Mouse (Mus musculus) embryonic facial prominence, embryonic 15.5 days (tissue): ENCODE results near the gene Olfr890. TPM values are rescaled to one million over a fixed set of nuclear protein-coding genes. Genes with fewer than 3 reads are reported as not detected.
"Not testable (repeated sequence)": the region's sequence is repeated elsewhere in the genome, so short reads cannot be mapped to it uniquely, and the experiment has no call there.

Experiments
- ATAC-seq: fragments of 200-750 bp; cut with Nextera tagmentation; 2 replicates; pipeline ENCODE4 v1.8.0; 2017; ENCODE audit warnings: low read depth, moderate TSS enrichment; ENCODE audit not compliant: insufficient number of reproducible peaks, low FRiP score, low TSS enrichment
- H3K27ac ChIP-seq: fragments of 300-500 bp; sonication (generic); replicated peaks from 2 replicates; pipeline ENCODE4 v1.5.1; 2015; ENCODE audit warnings: mild to moderate bottlenecking, inconsistent platforms
- H3K27me3 ChIP-seq: fragments of 300-500 bp; sonication (generic); 2 replicates; pipeline ENCODE4 v1.6.1; 2015; ENCODE audit warnings: inconsistent platforms
- H3K36me3 ChIP-seq: fragments of 300-500 bp; sonication (generic); 2 replicates; pipeline ENCODE4 v1.6.1; 2015; ENCODE audit warnings: mild to moderate bottlenecking, inconsistent platforms
- H3K4me1 ChIP-seq: fragments of 300-500 bp; sonication (generic); 2 replicates; pipeline ENCODE4 v1.6.1; 2015; ENCODE audit warnings: inconsistent platforms
- H3K4me2 ChIP-seq: fragments of 300-500 bp; sonication (generic); replicated peaks from 2 replicates; pipeline ENCODE4 v1.6.1; 2015; ENCODE audit warnings: mild to moderate bottlenecking, inconsistent platforms
- H3K4me3 ChIP-seq: fragments of 300-500 bp; sonication (generic); replicated peaks from 2 replicates; pipeline ENCODE4 v1.5.1; 2015; ENCODE audit warnings: mild to moderate bottlenecking, inconsistent platforms
- H3K9ac ChIP-seq: fragments of 300-500 bp; sonication (generic); 2 replicates; pipeline ENCODE4 v1.6.1; 2015; ENCODE audit warnings: inconsistent platforms
- H3K9me3 ChIP-seq: fragments of 300-500 bp; sonication (generic); replicated peaks from 2 replicates; pipeline ENCODE4 v1.6.1; 2016; ENCODE audit warnings: inconsistent platforms
- WGBS: fragments of 180-500 bp; shearing (Covaris S2); methylation state at CpG from one replicate; pipeline ENCODE4 v1.1.7; 2015; 5-methylcytosine and 5-hydroxymethylcytosine counted together
- polyA plus RNA-seq: library from polyadenylated mRNA; unstranded; fragments of >200 nt; fragmentation: Nextera tagmentation; extraction: Ambion mirVana; gene quantifications from 2 replicates; pipeline ENCODE4 v1.2.1, GENCODE M21; 2015

The Olfr890 gene
- 0.05 TPM in 1 of 2 replicates, not detected in the other for polyA plus RNA-seq

GRCm38 (mm10) chr9:38142217-38142616, at the start of gene Olfr890:
Gene Olfr890 (plus strand): TSS chr9:38142517.
- Histone ChIP-seq H3K4me3 (no peak within 1 kb of the TSS), H3K9ac (no peak within 1 kb of the TSS), H3K27me3 (no peaks in the 10 kb centered on the region), H3K9me3 (no peaks in the 10 kb centered on the region), H3K27ac (no peak within 1 kb of the TSS), H3K4me1 (no peaks in the 10 kb centered on the region), H3K4me2 (no peak within 1 kb of the TSS), H3K36me3 (no peaks in the 10 kb centered on the region)
- ATAC-seq: no peak

- Histone ChIP-seq H3K9me3 (no peaks in the 10 kb centered on the region), H3K4me3 (no peak within 1 kb of the TSS), H3K4me2 (no peak within 1 kb of the TSS), H3K36me3 (no peaks in the 10 kb centered on the region), H3K27me3 (no peaks in the 10 kb centered on the region), H3K4me1 (no peaks in the 10 kb centered on the region), H3K9ac (no peak within 1 kb of the TSS), H3K27ac (no peak within 1 kb of the TSS)
- no peak for ATAC-seq
- 78% methylated on average over 1 of the region's 1 CpGs for whole genome bisulfite sequencing
These were observed 34.5 kb upstream of the Olfr890 start, which contains the start of gene Olfr888 for GRCm38 (mm10) chr9:38107828-38108227. Gene Olfr888 (plus strand): TSS chr9:38108128.

- no peak for ATAC-seq
- Histone ChIP-seq H3K4me2 (no peak within 1 kb of the TSS), H3K4me1 (no peaks in the 10 kb centered on the region), H3K9ac (no peak within 1 kb of the TSS), H3K9me3 (no peaks in the 10 kb centered on the region), H3K27ac (no peak within 1 kb of the TSS), H3K4me3 (no peak within 1 kb of the TSS), H3K27me3 (no peaks in the 10 kb centered on the region), H3K36me3 (no peaks in the 10 kb centered on the region)
These were observed 27.4 kb upstream of the Olfr890 start, which contains the start of gene Olfr889 for GRCm38 (mm10) chr9:38114898-38115297. Gene Olfr889 (plus strand): TSS chr9:38115198.

- not testable (repeated sequence) for H3K9ac ChIP-seq, H3K27me3 ChIP-seq, H3K4me2 ChIP-seq, H3K27ac ChIP-seq, H3K4me1 ChIP-seq, H3K36me3 ChIP-seq, H3K4me3 ChIP-seq, H3K9me3 ChIP-seq, ATAC-seq
- 47% methylated on average over 2 of the region's 2 CpGs for WGBS
These were observed 26.0 kb downstream of the Olfr890 start for GRCm38 (mm10) chr9:38168341-38168740.

- no peak within 1 kb of the TSS for H3K4me3 ChIP-seq
- no peaks in the 10 kb centered on the region for H3K27me3 ChIP-seq
- WGBS: 71% methylated on average over 1 of the region's 1 CpGs
- no peak within 1 kb of the TSS for H3K4me2 ChIP-seq
- H3K36me3 ChIP-seq: no peaks in the 10 kb centered on the region
- no peak within 1 kb of the TSS for H3K9ac ChIP-seq
- H3K9me3 ChIP-seq: no peaks in the 10 kb centered on the region
- H3K4me1 ChIP-seq: no peaks in the 10 kb centered on the region
- no peak within 1 kb of the TSS for H3K27ac ChIP-seq
- ATAC-seq: no peak
These were observed 38.4 kb downstream of the Olfr890 start, which contains the start of gene Olfr891 for GRCm38 (mm10) chr9:38180721-38181120. Gene Olfr891 (minus strand): TSS chr9:38180821.

Other genes starting within 250 kb of the Olfr890 start
- 0.16 and 0.19 TPM in 2 replicates for gene Olfr145, start 245.8 kb upstream of the Olfr890 start, polyA plus RNA-seq
- gene Olfr878, start 224.7 kb upstream of the Olfr890 start, polyA plus RNA-seq: 0.09 and 0.35 TPM in 2 replicates
- 0.11 TPM in 1 of 2 replicates, not detected in the other for gene Olfr881, start 150.7 kb upstream of the Olfr890 start, polyA plus RNA-seq
- not detected in 2 replicates for gene Olfr883, start 116.7 kb upstream of the Olfr890 start, polyA plus RNA-seq
- gene Olfr884, start 96.0 kb upstream of the Olfr890 start, polyA plus RNA-seq: 0.33 TPM in 1 of 2 replicates, not detected in the other
- gene Olfr885, start 81.2 kb upstream of the Olfr890 start, polyA plus RNA-seq: 0.23 TPM in 1 of 2 replicates, not detected in the other
- gene Olfr887, start 58.4 kb upstream of the Olfr890 start, polyA plus RNA-seq: not detected in 2 replicates
- not detected in 2 replicates for gene Olfr888, start 34.4 kb upstream of the Olfr890 start, polyA plus RNA-seq
- 0.12 TPM in 2 replicates for gene Olfr889, start 27.3 kb upstream of the Olfr890 start, polyA plus RNA-seq
- gene Olfr891, start 38.3 kb downstream of the Olfr890 start, polyA plus RNA-seq: not detected in 2 replicates
- 0.16 TPM in 1 of 2 replicates, not detected in the other for gene Olfr893, start 65.8 kb downstream of the Olfr890 start, polyA plus RNA-seq
- not detected in 2 replicates for gene Olfr894, start 75.5 kb downstream of the Olfr890 start, polyA plus RNA-seq
- gene Olfr143, start 110.3 kb downstream of the Olfr890 start, polyA plus RNA-seq: not detected in 2 replicates
- gene Olfr895, start 125.3 kb downstream of the Olfr890 start, polyA plus RNA-seq: not detected in 2 replicates
- not detected in 2 replicates for gene Olfr896-ps1, start 148.6 kb downstream of the Olfr890 start, polyA plus RNA-seq
- 0.20 TPM in 1 of 2 replicates, not detected in the other for gene Olfr25, start 186.5 kb downstream of the Olfr890 start, polyA plus RNA-seq
- not detected in 2 replicates for gene Olfr898, start 205.9 kb downstream of the Olfr890 start, polyA plus RNA-seq
- gene Olfr250, start 224.4 kb downstream of the Olfr890 start, polyA plus RNA-seq: 0.11 and 0.20 TPM in 2 replicates
- gene Olfr251, start 234.6 kb downstream of the Olfr890 start, polyA plus RNA-seq: not detected in 2 replicates